Mouse (Mus musculus) myocyte (in vitro differentiated cells): ENCODE data around the gene Zfp422. TPM values are rescaled to one million over a fixed set of nuclear protein-coding genes. Genes with fewer than 3 reads are reported as not detected.

Experiments
- H3K27me3 ChIP-seq: one replicate; pipeline ENCODE4 v1.6.1; 2011; ENCODE audit not compliant: control insufficient read depth, insufficient read depth, insufficient read length
- H3K36me3 ChIP-seq: one replicate; pipeline ENCODE4 v1.6.1; 2011; ENCODE audit not compliant: control insufficient read depth, insufficient read depth
- H3K4me2 ChIP-seq: one replicate; pipeline ENCODE4 v1.6.1; 2011; ENCODE audit warnings: low read depth, control low read depth
- H3K4me3 ChIP-seq: one replicate; pipeline ENCODE4 v1.5.1; 2011; ENCODE audit warnings: mild to moderate bottlenecking, control low read depth, moderate library complexity
- H3K79me2 ChIP-seq: one replicate; pipeline ENCODE4 v1.6.1; 2011; ENCODE audit not compliant: control insufficient read depth, insufficient read depth
- H3ac ChIP-seq: one replicate; pipeline ENCODE4 v1.6.1; 2011; ENCODE audit not compliant: control insufficient read depth, insufficient read length
- CEBPB ChIP-seq: IDR thresholded peaks from 2 replicates; pipeline ENCODE4 v1.6.1; 2011; ENCODE audit warnings: mild to moderate bottlenecking, moderate library complexity; ENCODE audit not compliant: poor library complexity, insufficient read depth, severe bottlenecking
- E2F4 ChIP-seq: IDR thresholded peaks from one replicate; pipeline ENCODE4 v1.6.1; 2011; ENCODE audit warnings: mild to moderate bottlenecking, control low read depth, moderate library complexity; ENCODE audit not compliant: insufficient read depth
- MAX ChIP-seq: IDR thresholded peaks from one replicate; pipeline ENCODE4 v1.6.1; 2011; ENCODE audit warnings: low read depth, mild to moderate bottlenecking, control low read depth
- MYOD1 ChIP-seq, 3 experiments: IDR thresholded peaks; one replicate each; pipeline ENCODE4 v1.6.1; 2011; ENCODE audit warnings: control low read depth in 2 of 3, low read depth in 2 of 3, mild to moderate bottlenecking in 2 of 3, moderate library complexity in 1 of 3; ENCODE audit not compliant: insufficient read length in 2 of 3, control insufficient read depth in 1 of 3
- MYOG ChIP-seq, 3 experiments: IDR thresholded peaks; one replicate each; pipeline ENCODE4 v1.6.1; 2011; ENCODE audit warnings: control low read depth in 2 of 3, low read depth in 2 of 3, mild to moderate bottlenecking in 2 of 3; ENCODE audit not compliant: insufficient read length in 2 of 3, control insufficient read depth in 1 of 3, insufficient read depth in 1 of 3
- POLR2A ChIP-seq: IDR thresholded peaks from one replicate; pipeline ENCODE4 v1.6.1; 2011; ENCODE audit warnings: low read depth, mild to moderate bottlenecking, control low read depth, moderate library complexity; ENCODE audit not compliant: insufficient read length
- POLR2AphosphoS2 ChIP-seq: IDR thresholded peaks from one replicate; pipeline ENCODE4 v1.6.1; 2011; ENCODE audit warnings: low read depth, control low read depth; ENCODE audit not compliant: insufficient read length
- REST ChIP-seq: IDR thresholded peaks from one replicate; pipeline ENCODE4 v1.6.1; 2011; ENCODE audit warnings: mild to moderate bottlenecking, control low read depth, moderate library complexity; ENCODE audit not compliant: insufficient read depth, insufficient read length
- SRF ChIP-seq: IDR thresholded peaks from one replicate; pipeline ENCODE4 v1.6.1; 2011; ENCODE audit warnings: low read depth; ENCODE audit not compliant: control insufficient read depth, insufficient read length
- TCF12 ChIP-seq: IDR thresholded peaks from one replicate; pipeline ENCODE4 v1.6.1; 2011; ENCODE audit warnings: mild to moderate bottlenecking, control low read depth; ENCODE audit not compliant: poor library complexity, insufficient read depth, severe bottlenecking
- TCF3 ChIP-seq: IDR thresholded peaks from one replicate; pipeline ENCODE4 v1.6.1; 2011; ENCODE audit warnings: low read depth, control low read depth; ENCODE audit not compliant: insufficient read length
- USF1 ChIP-seq: IDR thresholded peaks from one replicate; pipeline ENCODE4 v1.6.1; 2011; ENCODE audit warnings: low read depth, mild to moderate bottlenecking, control low read depth, moderate library complexity
- polyA plus RNA-seq: library from polyadenylated mRNA; unstranded; fragments of >200 nt; fragmentation: generic; extraction: Trizol; gene quantifications from one replicate; pipeline ENCODE4 v1.2.1, GENCODE M21; 2012; ENCODE audit warnings: missing spikeins

The Zfp422 gene
- polyA plus RNA-seq, 1 experiment: 5.2 TPM

GRCm38 (mm10) chr6:116644335-116644734 lies 15.5 kb upstream of the Zfp422 start:
- Histone ChIP-seq H3K27me3 (no peaks in the 10 kb centered on the region), H3K79me2 (no peaks in the 10 kb centered on the region), H3K4me3 (no peak overlapping the region), H3K4me2 (peak overlapping the region; percentile 54), H3ac (no peak overlapping the region), H3K36me3 (no peaks in the 10 kb centered on the region)
- TF ChIP-seq CEBPB (0 out of 2 replicates have a peak, but pooled peaks have one; percentile 8), SRF (peak; percentile 17), MYOD1 (IDR thresholded peaks at IDR 0.05; ENCODE audit: control insufficient read depth in 1 of 3, insufficient read length in 2 of 3, low read depth in 2 of 3) (peak in 1 of 3 experiments; percentile 53), MYOG (IDR thresholded peaks at IDR 0.05; ENCODE audit: control insufficient read depth in 1 of 3, insufficient read depth in 1 of 3, insufficient read length in 2 of 3, low read depth in 2 of 3) (peak in 1 of 3 experiments; percentile 34), POLR2A (no peak), REST (no peak), E2F4 (no peak), MAX (no peak)

GRCm38 (mm10) chr6:116643881-116644280 lies 15.1 kb upstream of the Zfp422 start:
- no peaks in the 10 kb centered on the region for H3K27me3 ChIP-seq
- H3K4me2 ChIP-seq: peak overlapping the region; percentile 54
- no peak for TF ChIP-seq USF1
- H3K36me3 ChIP-seq: no peaks in the 10 kb centered on the region
- no peak overlapping the region for H3ac ChIP-seq
- H3K79me2 ChIP-seq: no peaks in the 10 kb centered on the region
- no peak overlapping the region for H3K4me3 ChIP-seq

- no peaks in the 10 kb centered on the region for H3K79me2 ChIP-seq
- H3K4me3 ChIP-seq: no peak overlapping the region
- no peak overlapping the region for H3ac ChIP-seq
- peak in 1 of 3 experiments; percentile 18 for TF ChIP-seq MYOD1 (IDR thresholded peaks at IDR 0.05; ENCODE audit: control insufficient read depth in 1 of 3, insufficient read length in 2 of 3, low read depth in 2 of 3)
- TF ChIP-seq MYOG (IDR thresholded peaks at IDR 0.05; ENCODE audit: control insufficient read depth in 1 of 3, insufficient read depth in 1 of 3, insufficient read length in 2 of 3, low read depth in 2 of 3): no peak
- no peaks in the 10 kb centered on the region for H3K27me3 ChIP-seq
- peak overlapping the region; percentile 54 for H3K4me2 ChIP-seq
- no peaks in the 10 kb centered on the region for H3K36me3 ChIP-seq
Measured at GRCm38 (mm10) chr6:116642942-116643341, 14.1 kb upstream of the Zfp422 start.

GRCm38 (mm10) chr6:116639663-116640062 lies 10.9 kb upstream of the Zfp422 start:
- Histone ChIP-seq H3ac (no peak overlapping the region), H3K79me2 (no peaks in the 10 kb centered on the region), H3K4me3 (no peak overlapping the region), H3K4me2 (no peak overlapping the region), H3K36me3 (no peaks in the 10 kb centered on the region), H3K27me3 (no peaks in the 10 kb centered on the region)
- TF ChIP-seq TCF3 (no peak), TCF12 (no peak), CEBPB (no peak), POLR2A (no peak), USF1 (no peak), E2F4 (no peak), MYOD1 (IDR thresholded peaks at IDR 0.05; ENCODE audit: control insufficient read depth in 1 of 3, insufficient read length in 2 of 3, low read depth in 2 of 3) (no peak), MAX (no peak), MYOG (IDR thresholded peaks at IDR 0.05; ENCODE audit: control insufficient read depth in 1 of 3, insufficient read depth in 1 of 3, insufficient read length in 2 of 3, low read depth in 2 of 3) (no peak)

- no peaks in the 10 kb centered on the region for H3K27me3 ChIP-seq
- H3K4me3 ChIP-seq: no peak overlapping the region
- H3K36me3 ChIP-seq: no peaks in the 10 kb centered on the region
- H3K79me2 ChIP-seq: no peaks in the 10 kb centered on the region
- H3K4me2 ChIP-seq: no peak overlapping the region
- TF ChIP-seq MAX (no peak), POLR2AphosphoS2 (no peak), E2F4 (no peak), MYOG (IDR thresholded peaks at IDR 0.05; ENCODE audit: control insufficient read depth in 1 of 3, insufficient read depth in 1 of 3, insufficient read length in 2 of 3, low read depth in 2 of 3) (no peak), TCF3 (no peak), USF1 (no peak), SRF (no peak), MYOD1 (IDR thresholded peaks at IDR 0.05; ENCODE audit: control insufficient read depth in 1 of 3, insufficient read length in 2 of 3, low read depth in 2 of 3) (no peak), TCF12 (no peak), REST (no peak), POLR2A (no peak), CEBPB (no peak)
- no peak overlapping the region for H3ac ChIP-seq
Measured at GRCm38 (mm10) chr6:116638871-116639270, 10.1 kb upstream of the Zfp422 start.

- Histone ChIP-seq H3K36me3 (no peaks in the 10 kb centered on the region), H3K27me3 (no peaks in the 10 kb centered on the region), H3K4me3 (no peak overlapping the region), H3K4me2 (no peak overlapping the region), H3K79me2 (no peaks in the 10 kb centered on the region), H3ac (no peak overlapping the region)
- TF ChIP-seq MYOG (IDR thresholded peaks at IDR 0.05; ENCODE audit: control insufficient read depth in 1 of 3, insufficient read depth in 1 of 3, insufficient read length in 2 of 3, low read depth in 2 of 3) (no peak), REST (no peak), MAX (no peak), USF1 (no peak), POLR2A (no peak), SRF (no peak), TCF3 (no peak), TCF12 (no peak), POLR2AphosphoS2 (no peak), CEBPB (no peak), MYOD1 (IDR thresholded peaks at IDR 0.05; ENCODE audit: control insufficient read depth in 1 of 3, insufficient read length in 2 of 3, low read depth in 2 of 3) (no peak), E2F4 (no peak)
Measured at GRCm38 (mm10) chr6:116637496-116637895, 8.7 kb upstream of the Zfp422 start.
